Comparison of ENCODE assay signal across 10 mouse cellular contexts in the genomic region with DNA sequence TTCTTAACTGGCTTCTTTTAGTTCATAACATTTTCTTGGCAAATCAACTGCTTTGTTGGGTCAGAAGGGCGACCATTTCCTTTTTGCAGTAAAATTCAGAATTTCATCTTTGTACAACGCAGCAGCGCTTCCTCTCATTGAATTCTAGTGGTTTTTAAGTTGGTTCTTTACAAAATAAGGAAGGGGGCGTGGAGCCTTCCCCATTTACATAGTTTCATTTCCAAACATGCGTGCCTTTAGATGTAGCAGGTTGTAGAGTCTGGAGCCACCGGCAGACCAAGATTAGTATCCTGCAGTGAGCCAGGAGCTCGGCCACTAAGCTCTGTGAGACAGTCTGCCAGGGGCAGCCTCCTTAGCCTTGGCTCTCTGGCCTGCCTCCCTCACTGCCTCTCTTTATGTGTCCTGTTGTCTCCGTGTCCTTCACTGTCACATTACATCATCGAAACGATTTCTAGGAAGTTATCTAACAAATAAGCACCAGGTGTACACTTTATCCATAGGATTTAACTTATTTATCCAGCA. TPM values are rescaled to one million over a fixed set of nuclear protein-coding genes. Genes with fewer than 3 reads are reported as not detected.
DNase-seq lines count a peak whose midpoint lies in the region; ATAC-seq and TF ChIP-seq lines count a peak whose summit lies in the region.
"Had no signal": no experiment of that assay in that cellular context is flagged by ENCODE, and none has a peak within 500 bp of the region (broad histone marks: within the 10 kb centered on the region; RNA-seq: fewer than 3 reads in every experiment).

No protein-coding gene starts in this region.

- ATAC-seq in megakaryocyte-erythroid progenitor cell, adult 5-6 weeks (replicated peaks; ENCODE audit: low FRiP score, low TSS enrichment, poor library complexity, severe bottlenecking) = peak; percentile 48; the same call in 1 of the 2 replicates

- H3K4me3 ChIP-seq in layer of hippocampus, adult 2 months = no peak overlapping the region; the same call in 1 of the 2 replicates
- H3K4me3 ChIP-seq in brown adipose tissue, adult 24 weeks (ENCODE audit: insufficient read depth, low read depth, low read length) = peak overlapping the region; percentile 75; the same call in 1 of the 2 replicates

- peak overlapping the region; percentile 82 for H3K27ac ChIP-seq in layer of hippocampus, adult 2 months
- H3K27ac ChIP-seq in brown adipose tissue, adult 24 weeks (replicated peaks; ENCODE audit: low read depth, low read length) = peak overlapping the region; percentile 41
- H3K27ac ChIP-seq: heart, embryonic 13.5 days had no signal

- no peaks in the 10 kb centered on the region for H3K4me1 ChIP-seq in brown adipose tissue, adult 24 weeks (ENCODE audit: control insufficient read depth, insufficient read depth, insufficient read length, low read length)

- no peak for DNase-seq in layer of hippocampus, adult 2 months (ENCODE audit: low spot score in 2 of 2)
- DNase-seq in layer of hippocampus, adult 18-20 months (ENCODE audit: low spot score in 2 of 2) = no peak
- DNase-seq in cerebellum, postnatal 25 days = peak; percentile 24 to 52
- DNase-seq in adipocyte (ENCODE audit: low spot score) = no peak
- DNase-seq in ovary, adult 18-20 months (ENCODE audit: low spot score) = no peak
- DNase-seq: thymus, postnatal 36 days had no signal

- no peak for TF ChIP-seq CTCF in layer of hippocampus, adult 2 months (conservative IDR thresholded peaks at IDR 0.05)

RNA-seq across cellular contexts. Expression of gene Gm5447, which starts 13.0 kb away (rescaled TPM):
- under 1 TPM in 1 of 2 experiments, not detected in 1; 0.33 TPM for total RNA-seq in layer of hippocampus, adult 2 months (2021)
- not detected for total RNA-seq in layer of hippocampus, adult 18-20 months (2021)
- polyA plus RNA-seq in brown adipose tissue, adult 24 weeks (2012; ENCODE audit: insufficient read depth, insufficient read length, missing spikeins) = not detected in 2 replicates
- total RNA-seq in megakaryocyte-erythroid progenitor cell, adult 5-6 weeks (2014; fragmentation: Nextera tagmentation) = not detected in 2 replicates
- 0.30 TPM in 1 of 2 replicates, not detected in the other for total RNA-seq in megakaryocyte-erythroid progenitor cell, adult 5-6 weeks (2017)
- total RNA-seq: layer of hippocampus, postnatal 10 days had no signal
- polyA plus RNA-seq: heart, embryonic 13.5 days had no signal

RNA-seq across cellular contexts. Expression of gene Exoc2, which starts 13.1 kb away (rescaled TPM):
- 10 to 100 TPM; 41.2 to 44.1 TPM for total RNA-seq in layer of hippocampus, adult 2 months (2021)
- 10 to 100 TPM; 34.7 to 37.3 TPM for total RNA-seq in layer of hippocampus, adult 18-20 months (2021)
- polyA plus RNA-seq in brown adipose tissue, adult 24 weeks (2012; ENCODE audit: insufficient read depth, insufficient read length, missing spikeins) = 9.1 and 9.2 TPM in 2 replicates
- total RNA-seq in megakaryocyte-erythroid progenitor cell, adult 5-6 weeks (2014; fragmentation: Nextera tagmentation) = 28.3 and 40.8 TPM in 2 replicates
- 24.5 and 49.4 TPM in 2 replicates for total RNA-seq in megakaryocyte-erythroid progenitor cell, adult 5-6 weeks (2017)

RNA-seq across cellular contexts. Expression of gene Hus1b, which starts 39.4 kb away (rescaled TPM):
- under 1 TPM; 0.61 TPM for total RNA-seq in layer of hippocampus, adult 2 months (2021)
- total RNA-seq in layer of hippocampus, adult 18-20 months (2021) = under 1 TPM; 0.35 to 0.56 TPM
- polyA plus RNA-seq in brown adipose tissue, adult 24 weeks (2012; ENCODE audit: insufficient read depth, insufficient read length, missing spikeins) = not detected in 2 replicates
- total RNA-seq in megakaryocyte-erythroid progenitor cell, adult 5-6 weeks (2014; fragmentation: Nextera tagmentation) = 1.1 and 2.0 TPM in 2 replicates
- 1.4 TPM in 1 of 2 replicates, not detected in the other for total RNA-seq in megakaryocyte-erythroid progenitor cell, adult 5-6 weeks (2017)
- polyA plus RNA-seq: heart, embryonic 13.5 days had no signal

Comparison
In these comparisons a context has a peak if more than half of its experiments do, and no peak if none do; other contexts are left out.
1. DNase-seq: peak in cerebellum, postnatal 25 days (2 of 2); none in layer of hippocampus, adult 2 months (0 of 2), layer of hippocampus, adult 18-20 months (0 of 2), adipocyte (single experiment) and ovary, adult 18-20 months (single experiment).